Mouse (Mus musculus): ENCODE measurements at regions not wholly inside any gene's neighbourhood (a gene's known extent, or its start where the extent isn't known, plus 50 kb on each side); places are given as distances from the start of the nearest gene placed in this dataset.

DNA sequence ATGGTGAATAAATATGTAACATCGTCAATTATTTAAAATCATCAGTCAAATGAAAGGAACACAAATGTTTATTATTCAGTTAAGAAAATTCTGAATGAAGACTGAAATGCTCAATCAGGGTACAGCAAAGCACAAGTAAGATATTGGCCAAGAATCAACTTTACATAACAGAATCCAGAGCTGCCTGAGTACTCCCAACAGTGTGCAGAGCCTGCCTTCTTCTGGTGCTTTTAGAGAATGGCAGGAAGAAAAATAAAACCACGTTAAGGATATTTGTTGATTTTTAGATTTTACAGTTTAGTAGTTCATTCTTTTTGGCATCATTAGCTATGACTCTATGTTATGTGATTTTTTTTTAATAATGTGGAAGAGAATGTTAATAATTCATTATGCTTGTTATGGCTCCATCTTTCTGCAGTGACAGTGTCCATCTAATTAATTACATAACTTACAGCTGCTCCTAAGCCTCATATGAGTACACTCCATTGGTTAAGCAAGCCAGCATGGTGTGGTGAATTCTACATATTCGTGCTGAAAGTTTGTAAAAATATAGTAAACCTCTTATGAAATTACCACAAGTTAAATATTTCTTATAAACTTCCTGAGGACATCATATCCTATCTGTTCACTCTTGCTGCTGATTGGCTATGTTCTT, 579.0 kb downstream of the Kcna4 start:
- DNase-seq = no peak

DNA sequence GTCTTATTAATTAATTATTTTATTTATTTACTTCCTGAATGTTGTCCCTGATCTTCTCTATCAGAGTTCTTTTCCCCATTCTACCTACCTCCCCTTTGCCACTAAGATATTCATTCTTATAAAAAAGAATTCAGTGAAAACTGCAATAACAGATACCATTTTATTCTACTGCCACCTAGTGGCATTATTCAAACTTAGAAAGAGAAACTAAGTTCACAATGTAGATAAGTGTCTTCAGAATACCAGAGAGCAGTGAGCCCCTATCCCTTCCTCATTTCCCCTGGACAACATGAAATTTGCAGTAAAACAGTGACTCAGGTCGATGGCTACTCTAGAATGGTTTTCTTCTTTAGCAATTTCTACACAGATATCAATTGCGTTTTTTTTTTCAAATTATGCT, 589.2 kb downstream of the Kcna4 start:
- DNase-seq = no peak

DNA sequence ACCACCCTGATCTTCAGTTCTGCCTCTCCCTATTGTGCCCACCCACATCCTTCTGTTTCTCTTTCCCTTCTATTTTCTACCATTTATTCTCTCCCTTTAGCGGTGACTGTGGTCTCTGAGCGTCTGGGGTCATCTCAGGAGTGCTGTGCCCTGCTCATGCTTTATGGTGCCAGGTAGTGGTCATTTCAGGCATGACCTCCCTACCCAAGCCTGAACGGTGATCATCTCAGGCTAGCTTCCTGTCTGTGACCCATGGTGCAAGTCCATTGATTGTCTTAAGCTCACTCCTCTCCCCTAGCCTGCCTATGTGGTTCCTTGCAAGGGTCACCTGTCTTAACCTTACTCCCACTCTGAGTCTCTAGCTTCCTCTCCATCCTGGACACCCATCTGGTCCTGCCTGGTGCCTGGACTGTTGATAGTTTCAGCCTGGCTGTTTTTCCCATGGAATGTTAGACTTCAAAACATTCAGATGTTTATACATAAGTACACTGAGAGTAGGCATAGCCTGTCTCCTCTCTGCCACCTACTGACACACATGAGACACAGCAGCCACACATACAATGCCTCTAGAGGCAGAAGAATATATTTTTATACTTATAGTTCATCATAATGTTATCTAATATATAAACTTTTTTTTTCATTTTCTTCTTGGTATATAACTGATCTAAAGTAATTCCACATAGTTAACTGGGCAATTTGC, 595.8 kb downstream of the Kcna4 start:
- no peak for DNase-seq

DNA sequence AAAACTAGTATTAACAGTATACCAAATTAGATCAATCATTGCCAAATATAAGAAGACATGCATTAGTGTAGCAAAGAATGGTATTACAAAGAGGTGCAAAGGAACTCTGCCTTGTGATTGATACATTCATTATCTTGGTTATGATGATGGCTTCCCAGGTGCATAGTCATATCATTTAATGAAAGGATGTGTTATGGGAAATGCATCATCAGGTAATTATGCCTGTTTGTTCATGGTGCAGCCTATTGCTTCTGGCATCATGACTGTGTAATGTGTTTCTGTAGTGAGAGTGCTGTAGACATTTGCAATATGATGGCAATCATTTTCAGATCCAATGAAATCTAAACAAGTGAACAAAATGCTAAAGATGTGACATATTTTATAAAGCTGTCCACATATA, 597.8 kb downstream of the Kcna4 start:
- DNase-seq = no peak

DNA sequence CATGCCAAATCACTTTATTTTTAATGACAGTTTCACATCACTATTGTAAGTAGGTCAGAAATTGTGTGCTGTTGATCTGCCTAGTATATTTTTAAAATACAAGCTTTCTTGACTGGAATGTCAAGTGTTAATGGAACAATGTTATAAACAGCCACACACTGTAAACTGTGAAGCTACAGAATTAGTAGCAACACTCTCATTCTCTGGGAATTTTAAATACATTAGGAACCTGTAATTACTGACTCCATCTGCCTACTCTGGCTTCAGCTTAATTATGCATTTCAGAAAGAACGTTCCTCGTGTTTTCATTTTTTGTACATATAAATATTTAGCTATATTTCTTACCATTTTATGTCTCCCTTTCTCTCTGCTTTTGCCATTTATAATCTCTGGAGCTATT, 634.7 kb downstream of the Kcna4 start:
- no peak for DNase-seq

DNA sequence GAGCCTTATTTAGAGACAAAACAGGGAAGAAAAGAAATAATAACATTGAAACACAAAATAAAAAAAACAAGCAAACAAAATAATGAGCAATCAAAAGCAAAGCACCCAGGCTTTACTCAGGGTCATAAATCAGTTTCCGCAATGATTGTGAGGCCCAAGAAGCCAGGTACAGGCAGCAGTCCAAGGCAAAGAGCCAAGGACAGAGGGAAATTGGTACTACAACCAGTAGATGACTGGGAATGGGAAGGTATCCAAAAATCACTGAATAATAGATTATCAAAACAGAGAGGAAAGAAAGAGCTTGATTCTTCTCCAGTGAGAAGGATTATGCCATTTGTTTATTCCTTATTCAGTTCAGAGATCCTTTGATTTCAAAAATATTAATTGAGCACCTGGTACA, 636.2 kb downstream of the Kcna4 start:
- no peak for DNase-seq

DNA sequence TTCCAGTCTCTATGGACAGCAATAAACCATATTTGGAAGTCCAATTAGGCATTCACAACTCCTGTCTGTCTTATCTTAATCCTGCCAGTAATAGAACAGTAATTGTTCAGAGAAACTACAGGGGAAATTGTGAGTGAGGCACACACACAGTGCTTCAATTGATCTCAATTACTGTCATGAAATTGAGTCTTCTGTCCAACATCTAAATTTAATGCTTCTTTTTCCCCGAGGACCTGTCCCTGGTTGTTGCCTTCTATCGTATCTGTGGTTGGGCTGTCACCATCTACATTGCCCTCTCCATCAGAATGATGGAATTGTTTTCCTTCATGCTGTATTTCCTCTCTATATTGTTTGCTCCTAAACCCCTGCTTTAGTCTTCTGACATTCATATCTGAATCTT, 644.9 kb downstream of the Kcna4 start:
- DNase-seq = no peak

DNA sequence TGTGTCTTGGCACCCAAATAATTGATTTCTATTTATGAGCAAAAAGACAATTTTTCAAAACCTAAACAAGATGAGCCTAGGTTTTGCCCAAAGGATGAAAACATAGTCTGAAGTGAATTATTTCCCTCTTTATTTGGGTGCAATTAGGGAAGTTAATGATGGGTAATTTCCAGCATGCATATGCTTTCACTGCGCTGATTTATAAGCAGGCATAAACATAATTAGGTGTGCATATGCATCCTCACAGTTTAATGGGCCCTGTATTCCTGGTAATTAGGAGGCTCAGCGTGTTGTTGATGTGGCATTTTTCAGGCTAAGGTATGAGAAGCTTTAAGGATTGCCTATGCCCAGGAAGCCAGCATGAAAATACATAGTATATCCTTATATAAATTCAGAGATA, 645.3 kb downstream of the Kcna4 start:
- no peak for DNase-seq

DNA sequence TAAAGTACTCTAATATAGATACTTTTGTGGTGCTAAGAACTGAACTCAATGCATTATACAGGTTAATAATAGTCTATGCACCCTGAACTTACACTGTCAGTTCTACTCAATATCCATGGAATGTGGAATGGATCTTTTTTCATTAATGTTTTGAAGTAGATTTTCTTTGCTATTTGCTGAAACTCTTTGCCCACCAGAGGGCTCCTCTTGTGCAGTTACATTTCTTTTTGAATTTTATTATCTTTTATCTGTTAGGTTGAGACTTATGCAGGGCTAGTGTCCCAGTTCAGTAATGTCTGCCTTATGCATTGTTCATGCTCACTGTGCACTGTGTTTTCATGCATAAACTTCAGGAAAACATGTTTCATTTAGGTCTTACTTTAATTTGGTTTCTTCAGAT, 650.9 kb downstream of the Kcna4 start:
- DNase-seq = no peak

DNA sequence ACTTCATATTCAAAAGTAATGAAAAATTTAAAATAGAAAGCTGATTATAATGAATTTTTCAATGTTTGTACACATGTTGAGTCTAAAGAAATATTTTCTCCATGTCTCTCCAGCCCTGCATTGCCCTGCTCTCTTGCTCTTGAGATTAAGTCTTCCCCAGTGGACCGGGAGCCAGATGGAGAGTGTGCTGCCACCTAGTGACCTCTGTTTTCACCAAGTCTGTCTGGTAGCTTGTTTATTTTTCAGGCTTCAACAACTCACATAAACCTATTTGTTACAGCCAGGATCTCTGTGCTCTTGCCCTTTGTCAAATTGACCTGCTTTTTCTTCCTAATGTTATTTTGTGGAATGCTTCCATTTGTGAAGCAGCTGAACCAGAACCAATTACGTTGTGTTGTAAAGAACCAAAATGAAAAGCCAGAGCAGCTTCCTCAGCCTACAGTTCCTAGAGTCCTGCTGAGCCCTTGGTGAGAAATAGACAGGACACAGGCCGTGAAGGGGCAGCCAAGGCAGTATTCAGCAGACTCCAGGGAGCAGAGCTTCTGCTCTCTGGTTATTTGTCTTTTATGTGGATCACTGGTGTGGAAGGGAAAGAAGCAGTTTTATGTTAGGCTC, 655.5 kb downstream of the Kcna4 start:
- peak in 1 of 2 experiments; percentile 3 for DNase-seq

DNA sequence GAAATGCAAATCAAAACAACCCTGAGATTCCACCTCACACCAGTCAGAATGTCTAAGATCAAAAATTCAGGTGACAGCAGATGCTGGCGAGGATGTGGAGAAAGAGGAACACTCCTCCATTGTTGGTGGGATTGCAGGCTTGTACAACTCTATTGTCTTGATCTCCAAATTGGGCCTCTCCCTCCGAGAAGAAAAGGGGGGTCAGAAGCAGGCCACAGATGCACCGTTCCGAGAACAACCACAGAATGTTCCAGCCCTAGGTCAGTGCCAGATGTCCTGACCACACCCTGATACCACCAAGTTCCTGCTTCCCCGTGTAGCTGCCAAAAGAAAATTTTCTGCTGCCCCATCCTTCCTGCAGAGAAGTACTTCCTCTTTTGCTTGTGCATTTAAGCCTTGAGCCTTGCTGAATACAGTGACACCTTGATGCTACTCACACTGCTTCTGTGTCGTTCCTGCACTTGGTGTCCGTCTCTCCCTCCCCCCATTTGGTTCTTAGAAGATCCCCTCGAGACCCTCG, 665.2 kb downstream of the Kcna4 start:
- peak; percentile 9 to 17 for DNase-seq

DNA sequence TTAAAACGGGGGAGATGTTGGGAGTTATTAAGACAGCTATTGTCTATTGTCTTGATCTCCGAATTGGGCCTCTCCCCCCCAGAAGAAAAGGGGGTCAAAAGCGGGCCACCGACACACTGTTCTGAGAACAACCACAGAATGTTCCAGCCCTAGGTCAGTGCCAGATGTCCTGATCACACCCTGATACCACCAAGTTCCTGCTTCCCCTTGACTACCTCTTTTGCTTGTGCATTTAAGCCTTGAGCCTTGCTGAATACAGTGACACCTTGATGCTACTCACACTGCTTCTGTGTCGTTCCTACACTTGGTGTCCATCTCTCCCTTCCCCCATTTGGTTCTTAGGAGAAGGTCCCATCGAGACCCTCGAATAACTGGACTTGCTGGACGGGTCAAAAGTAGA, 673.5 kb downstream of the Kcna4 start:
- DNase-seq = peak; percentile 4 to 15

DNA sequence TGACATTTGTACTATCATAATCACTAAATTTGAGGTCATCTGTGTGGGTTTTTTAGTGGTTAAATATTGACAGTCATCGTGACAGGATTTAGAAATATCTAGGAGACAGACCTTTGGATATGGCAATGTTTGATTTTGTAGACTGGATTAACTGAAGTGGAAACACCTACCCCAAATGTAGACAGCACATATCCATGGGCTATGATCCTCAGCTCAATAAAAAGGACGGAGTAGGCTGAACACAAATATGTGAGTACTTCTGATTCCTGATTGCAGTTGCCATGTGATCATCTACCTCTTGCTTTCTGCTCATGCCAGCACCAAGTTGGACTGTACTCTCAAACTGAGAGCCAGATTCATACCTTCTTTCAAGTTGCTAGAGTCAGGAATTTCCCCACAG, 674.4 kb downstream of the Kcna4 start:
- DNase-seq = no peak

DNA sequence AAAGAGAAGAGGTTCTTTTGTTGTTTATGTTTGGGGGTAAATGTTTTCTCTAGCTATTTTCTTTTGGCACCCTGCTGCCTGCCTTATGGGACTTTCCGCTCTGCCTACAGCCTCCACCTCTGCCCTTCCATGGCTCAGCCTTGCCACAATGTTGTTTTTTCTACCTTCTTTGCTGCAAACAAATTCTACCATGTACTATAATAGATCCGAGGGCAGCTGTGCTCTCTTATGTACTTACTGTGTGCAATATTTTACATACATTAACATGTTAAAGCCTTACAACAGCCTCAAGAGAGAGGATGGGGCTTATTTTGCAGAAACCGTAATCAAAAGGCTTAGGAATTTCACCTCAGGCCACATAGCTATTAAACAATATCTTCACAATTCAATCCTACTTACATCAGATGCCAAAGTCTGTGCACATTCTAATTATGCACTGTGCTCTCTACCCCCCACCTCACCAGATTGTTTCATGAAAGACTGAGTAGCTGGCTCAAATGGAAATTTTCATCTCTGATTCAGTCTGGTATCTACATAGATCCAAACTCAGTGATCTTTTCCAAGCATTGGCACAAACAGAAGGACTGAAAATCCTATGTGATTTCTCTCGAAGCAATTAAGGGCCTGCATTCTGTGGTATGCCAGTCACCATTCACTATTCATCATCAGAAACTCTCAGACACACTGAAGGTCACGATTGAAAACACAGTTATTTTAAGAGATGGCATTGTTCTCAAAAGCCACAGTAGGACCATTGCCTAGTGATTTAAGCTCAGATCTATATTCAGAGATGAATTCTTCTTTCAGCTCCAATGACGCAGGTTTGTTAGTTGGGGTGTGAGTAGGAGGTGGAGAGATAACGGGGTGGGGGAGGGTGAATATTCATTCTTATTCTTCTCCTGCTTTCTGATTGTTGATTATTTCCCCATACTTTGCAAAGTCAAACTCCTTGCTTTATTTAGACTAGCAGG, 675.2 kb downstream of the Kcna4 start:
- no peak for DNase-seq

DNA sequence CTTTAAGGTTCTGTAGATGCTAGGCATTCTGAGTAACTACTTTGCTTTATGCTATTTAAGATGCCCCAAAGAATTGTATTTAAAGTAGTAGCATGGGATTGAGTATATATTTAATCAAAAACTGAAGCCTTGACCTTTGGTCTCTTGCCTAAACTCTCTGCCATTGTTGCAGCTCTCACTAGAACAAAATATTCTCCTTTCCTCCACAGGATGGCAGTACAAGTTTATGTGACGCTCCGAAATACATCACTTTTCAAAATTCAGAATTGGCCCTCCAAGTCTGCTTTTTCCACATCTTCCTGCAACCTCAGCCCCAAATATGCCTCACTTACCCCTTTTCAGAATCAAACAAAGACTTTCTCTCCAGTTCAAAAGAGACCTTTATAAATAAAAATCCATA, 678.1 kb downstream of the Kcna4 start:
- DNase-seq = no peak

DNA sequence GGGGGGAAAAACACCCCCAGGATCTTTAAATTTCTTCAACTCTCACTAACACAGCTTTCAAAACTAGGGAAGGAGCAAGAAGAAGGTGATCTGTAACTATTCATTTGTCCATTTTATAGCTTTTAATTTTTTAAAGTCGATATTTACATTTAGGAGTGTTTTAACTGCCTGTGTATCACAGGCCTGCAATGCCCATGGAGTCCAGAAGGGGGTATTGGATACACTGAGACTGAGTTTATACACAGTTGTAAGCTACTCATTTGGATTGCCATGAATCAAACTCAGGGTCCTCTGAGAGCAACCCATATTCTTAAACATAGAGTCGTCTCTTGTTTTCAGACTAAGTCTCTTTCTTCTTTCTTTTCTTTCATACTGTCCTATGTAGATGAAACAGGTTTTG, 679.1 kb downstream of the Kcna4 start:
- DNase-seq = no peak

DNA sequence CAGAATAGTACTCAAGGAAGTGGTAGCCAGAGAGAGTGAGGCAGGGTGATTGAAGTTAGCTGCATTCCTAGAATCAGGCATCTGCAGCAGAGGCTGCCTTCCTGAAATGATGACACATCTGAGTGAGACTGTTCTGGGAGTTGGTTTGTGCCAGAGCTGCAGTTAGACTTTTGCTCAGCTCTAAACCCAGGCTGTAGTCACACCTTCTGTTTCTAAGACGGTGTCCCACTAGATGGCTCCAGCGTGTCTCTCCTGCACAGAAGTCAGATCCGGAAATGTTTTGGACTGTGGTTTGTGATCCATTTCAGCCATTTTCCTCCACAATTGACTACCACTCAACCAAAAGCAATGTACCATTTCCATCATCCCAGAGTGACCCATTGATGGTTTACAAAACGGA, 683.1 kb downstream of the Kcna4 start:
- no peak for DNase-seq

DNA sequence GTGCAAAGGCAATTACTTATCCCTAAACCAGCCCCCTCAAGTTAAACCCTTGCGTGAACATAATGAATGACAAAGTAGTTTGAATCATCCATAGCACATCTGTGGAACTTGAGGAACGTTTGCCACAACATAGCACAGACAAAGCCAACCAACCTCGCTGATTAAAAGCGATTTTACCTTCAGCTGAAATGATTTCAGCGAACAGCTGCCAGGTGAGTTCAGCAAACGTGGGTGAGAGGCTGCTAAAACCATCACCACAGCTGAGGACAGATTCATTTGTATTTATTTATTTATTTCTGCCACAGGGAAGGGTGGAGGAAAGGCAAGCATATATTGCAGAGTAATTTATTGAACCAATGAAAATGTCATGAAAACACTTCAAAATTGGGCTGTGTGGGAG, 704.4 kb downstream of the Kcna4 start:
- no peak for DNase-seq

DNA sequence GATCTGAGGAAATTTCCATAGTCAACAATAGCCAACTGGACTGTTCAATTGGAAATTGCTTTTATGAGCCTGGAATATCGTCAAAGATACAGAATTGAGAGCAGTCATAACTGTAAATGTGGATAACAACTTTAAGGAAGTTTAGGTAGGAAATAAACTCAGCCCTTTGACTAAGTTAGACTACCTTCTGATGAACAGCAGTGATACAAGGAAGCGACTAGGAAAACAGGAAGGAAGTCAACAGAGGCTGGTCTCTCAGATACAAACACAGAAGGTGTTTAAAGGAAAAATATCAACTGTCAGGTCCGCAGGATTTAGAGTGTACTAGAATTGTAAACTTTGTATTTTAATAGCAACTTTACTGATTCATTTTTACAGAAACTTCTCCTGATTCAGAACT, 721.1 kb downstream of the Kcna4 start:
- DNase-seq = no peak

DNA sequence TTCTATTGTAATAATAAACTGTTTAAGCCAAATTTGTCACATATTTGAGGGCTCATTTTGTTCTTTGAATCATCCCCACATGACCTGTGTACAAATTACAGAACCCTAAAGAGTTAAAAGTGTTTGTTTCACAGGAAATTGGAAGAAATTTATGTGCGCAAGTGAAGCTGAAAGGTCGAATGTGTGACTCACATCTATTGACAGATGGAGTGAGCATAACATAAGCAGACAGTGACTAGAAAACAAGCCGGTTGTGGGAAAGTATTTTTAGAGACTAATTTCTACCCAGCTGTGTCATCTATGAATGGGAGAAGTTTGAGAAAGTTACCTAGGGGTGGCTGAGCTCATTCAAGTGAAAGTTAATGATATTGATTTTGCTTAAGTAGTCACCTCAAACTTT, 732.8 kb downstream of the Kcna4 start:
- no peak for DNase-seq

DNA sequence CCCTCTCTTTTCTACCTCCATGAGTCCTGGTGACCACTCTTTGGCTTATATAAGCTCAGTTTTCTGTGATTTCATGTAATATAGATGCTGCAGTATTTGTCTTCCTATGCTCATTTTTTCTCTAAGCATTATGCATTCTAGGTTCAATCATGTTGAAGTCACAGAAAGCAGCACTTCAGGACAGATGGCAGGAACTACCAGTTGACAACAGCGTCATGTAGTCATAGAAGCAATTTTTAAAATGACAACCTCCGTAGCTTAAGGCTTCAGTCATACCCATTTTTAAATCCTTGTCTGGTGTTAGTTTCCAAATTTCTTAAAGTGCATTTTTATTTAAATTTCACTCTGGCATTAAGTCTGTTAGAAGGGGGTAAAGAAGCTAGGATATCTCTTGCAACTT, 740.2 kb downstream of the Kcna4 start:
- no peak for DNase-seq

DNA sequence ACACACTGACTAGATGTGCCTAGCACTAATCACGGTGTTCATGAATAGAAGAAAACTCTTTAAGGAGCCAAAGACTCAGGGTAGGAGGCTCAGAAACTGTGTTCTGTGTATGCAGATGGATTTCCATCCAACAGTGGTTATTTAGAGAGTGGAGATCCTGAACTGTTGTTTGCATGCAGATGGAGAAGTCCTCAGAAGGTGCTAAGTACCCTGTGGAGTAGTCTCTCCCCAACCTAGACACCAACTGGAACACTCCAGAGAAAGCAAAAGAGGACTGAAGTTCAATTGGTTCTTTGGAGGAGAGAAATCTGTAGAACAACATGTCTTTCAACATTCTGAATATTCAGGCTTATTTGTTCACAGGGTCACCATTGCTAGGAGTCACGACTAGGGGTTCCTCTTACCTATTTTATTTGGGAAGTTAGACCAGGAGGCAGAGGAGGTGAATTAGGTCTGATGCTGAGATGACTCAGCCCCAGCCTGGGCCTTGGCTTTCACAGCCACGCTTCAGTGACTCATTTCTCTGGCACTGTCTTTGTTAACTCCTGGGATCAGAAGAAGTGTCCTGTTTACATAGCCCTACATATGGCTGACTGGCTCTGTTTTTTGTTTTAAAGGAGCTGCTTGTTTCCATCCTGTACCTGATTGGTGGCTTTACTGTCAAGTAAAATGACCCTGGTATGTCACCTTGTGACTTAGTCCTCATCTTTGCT, 742.0 kb downstream of the Kcna4 start:
- DNase-seq = no peak

Measured in B cell, adult 2 months (primary cell).